Comparison of ENCODE assay signal across 8 mouse cellular contexts in the genomic region with DNA sequence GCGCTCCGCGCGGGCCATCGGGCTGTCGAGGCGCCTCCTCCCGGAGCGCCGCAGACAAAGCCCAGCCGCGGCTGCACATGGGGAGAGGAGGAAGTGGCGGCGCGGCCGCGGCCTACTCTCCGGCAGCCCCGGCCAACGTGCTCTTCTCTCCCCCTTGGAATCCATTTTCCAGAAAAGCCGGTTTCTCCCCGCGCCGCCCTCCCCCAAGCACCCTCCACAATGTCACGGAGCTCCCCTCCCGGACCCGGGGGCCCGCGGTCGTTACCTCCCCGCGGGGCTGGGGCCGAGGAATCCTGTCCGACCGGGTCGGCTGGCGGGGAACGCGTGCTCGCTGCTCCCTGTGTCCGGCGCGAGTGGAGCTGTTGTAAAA. TPM values are rescaled to one million over a fixed set of nuclear protein-coding genes. Genes with fewer than 3 reads are reported as not detected.
DNase-seq lines count a peak whose midpoint lies in the region; ATAC-seq and TF ChIP-seq lines count a peak whose summit lies in the region.

No protein-coding gene starts in this region.

- H3K4me3 ChIP-seq in forebrain, postnatal 0 days (ENCODE audit: low read depth, low read length) = peak overlapping the region; percentile 99
- H3K4me3 ChIP-seq in limb, embryonic 10.5 days = peak overlapping the region; percentile 90
- H3K4me3 ChIP-seq in midbrain, embryonic 13.5 days (replicated peaks) = peak overlapping the region; percentile 98
- peak overlapping the region; percentile 99 for H3K4me3 ChIP-seq in stomach, embryonic 15.5 days (replicated peaks)

- H3K4me2 ChIP-seq in forebrain, postnatal 0 days (ENCODE audit: low read depth) = peak overlapping the region; percentile 69
- peak overlapping the region; percentile 90 for H3K4me2 ChIP-seq in midbrain, embryonic 13.5 days (replicated peaks)
- peak overlapping the region; percentile 68 for H3K4me2 ChIP-seq in stomach, embryonic 15.5 days

- peak; percentile 67 to 92 for DNase-seq in adrenal gland, adult (ENCODE audit: inconsistent age in 2 of 2, low spot score in 1 of 2)
- no peak for DNase-seq in adrenal gland, adult 2 months
- DNase-seq in adipocyte (ENCODE audit: low spot score) = peak; percentile 52
- peak; percentile 77 for DNase-seq in forebrain, postnatal 0 days
- DNase-seq in limb, embryonic 10.5 days (ENCODE audit: low spot score) = peak; percentile 78

- H3K9ac ChIP-seq in forebrain, postnatal 0 days = peak overlapping the region; percentile 86
- peak overlapping the region; percentile 99 for H3K9ac ChIP-seq in midbrain, embryonic 13.5 days (replicated peaks)
- H3K9ac ChIP-seq in stomach, embryonic 15.5 days = peak overlapping the region; percentile 98

- H3K36me3 ChIP-seq in forebrain, postnatal 0 days (ENCODE audit: insufficient read depth) = 0 out of 2 replicates have a peak, but pooled peaks cover 6% of the 10 kb centered on the region
- peaks cover 36% of the 10 kb centered on the region for H3K36me3 ChIP-seq in limb, embryonic 10.5 days
- H3K36me3 ChIP-seq in midbrain, embryonic 13.5 days = peaks cover 9% of the 10 kb centered on the region
- no peaks in the 10 kb centered on the region for H3K36me3 ChIP-seq in stomach, embryonic 15.5 days

- no peak for TF ChIP-seq CTCF in forebrain, postnatal 0 days (IDR thresholded peaks at IDR 0.05; ENCODE audit: low read depth)

- H3K27ac ChIP-seq in forebrain, postnatal 0 days (ENCODE audit: low read depth, low read length) = peak overlapping the region; percentile 100
- H3K27ac ChIP-seq in limb, embryonic 10.5 days = peak overlapping the region; percentile 100
- peak overlapping the region; percentile 100 for H3K27ac ChIP-seq in midbrain, embryonic 13.5 days
- peak overlapping the region; percentile 98 for H3K27ac ChIP-seq in stomach, embryonic 15.5 days

- H3K4me1 ChIP-seq in forebrain, postnatal 0 days (ENCODE audit: insufficient read depth) = peaks cover 14% of the 10 kb centered on the region
- peaks cover 16% of the 10 kb centered on the region for H3K4me1 ChIP-seq in limb, embryonic 10.5 days
- H3K4me1 ChIP-seq in midbrain, embryonic 13.5 days (replicated peaks) = peaks cover 37% of the 10 kb centered on the region
- H3K4me1 ChIP-seq in stomach, embryonic 15.5 days = peaks cover 4% of the 10 kb centered on the region; the same call in 1 of the 2 replicates

- no peaks in the 10 kb centered on the region for H3K9me3 ChIP-seq in forebrain, postnatal 0 days (ENCODE audit: low read length)
- no peaks in the 10 kb centered on the region for H3K9me3 ChIP-seq in limb, embryonic 10.5 days (replicated peaks)
- no peaks in the 10 kb centered on the region for H3K9me3 ChIP-seq in midbrain, embryonic 13.5 days
- H3K9me3 ChIP-seq in stomach, embryonic 15.5 days = no peaks in the 10 kb centered on the region

- peak; percentile 10 for ATAC-seq in forebrain, postnatal 0 days
- ATAC-seq in inflammation-experienced regulatory T-cells, adult 6 months = peak; percentile 10
- no peak; the same call in 1 of the 2 replicates for ATAC-seq in midbrain, embryonic 13.5 days
- ATAC-seq in stomach, embryonic 15.5 days (ENCODE audit: insufficient read depth, low FRiP score, low read depth) = peak; percentile 1

- WGBS in forebrain, postnatal 0 days = 2% methylated on average over 15 of the region's 43 CpGs
- WGBS in limb, embryonic 10.5 days = under 1% methylated on average over 43 of the region's 43 CpGs
- 0% methylated on average over 16 of the region's 43 CpGs for WGBS in midbrain, embryonic 13.5 days
- WGBS in stomach, embryonic 15.5 days = 0% methylated on average over 42 of the region's 43 CpGs

- H3K27me3 ChIP-seq in forebrain, postnatal 0 days (ENCODE audit: insufficient read depth, low read length) = no peaks in the 10 kb centered on the region
- H3K27me3 ChIP-seq in limb, embryonic 10.5 days (ENCODE audit: low read depth, poor library complexity, severe bottlenecking) = no peaks in the 10 kb centered on the region
- H3K27me3 ChIP-seq in midbrain, embryonic 13.5 days = peaks cover 7% of the 10 kb centered on the region
- H3K27me3 ChIP-seq in stomach, embryonic 15.5 days (replicated peaks) = no peaks in the 10 kb centered on the region

RNA-seq across cellular contexts. Expression of a gene that starts 0.6 kb away (rescaled TPM):
- 10 to 100 TPM; 67.6 to 69.1 TPM for total RNA-seq in adrenal gland, adult 2 months (2021)
- polyA plus RNA-seq in adrenal gland, adult 2 months (2012; rRNA removed) = 3.1 and 4.5 TPM in 2 replicates
- total RNA-seq in forebrain, postnatal 0 days (2014; rRNA removed) = 138 and 149 TPM in 2 replicates
- 82.5 and 86.4 TPM in 2 replicates for polyA plus RNA-seq in forebrain, postnatal 0 days (2015; fragmentation: Nextera tagmentation; extraction: Ambion mirVana)
- polyA plus RNA-seq in inflammation-experienced regulatory T-cells, adult 6 months (2017; shearing (Covaris generic)) = 100 to 1,000 TPM; 101 to 143 (median 101) TPM
- 125 and 132 TPM in 2 replicates for polyA plus RNA-seq in limb, embryonic 10.5 days (2016; fragmentation: Nextera tagmentation; extraction: Ambion mirVana)
- polyA plus RNA-seq in midbrain, embryonic 13.5 days (2015; fragmentation: Nextera tagmentation; extraction: Ambion mirVana) = 95.9 and 102 TPM in 2 replicates
- polyA plus RNA-seq in stomach, embryonic 15.5 days (2015; fragmentation: Nextera tagmentation; extraction: Ambion mirVana) = 88.7 and 93.1 TPM in 2 replicates

RNA-seq across cellular contexts. Expression of a gene that starts 25.4 kb away (rescaled TPM):
- 1 to 10 TPM in 1 of 2 experiments, not detected in 1; 2.1 TPM for total RNA-seq in adrenal gland, adult 2 months (2021)
- polyA plus RNA-seq in adrenal gland, adult 2 months (2012; rRNA removed) = not detected in 2 replicates
- 0.38 and 2.2 TPM in 2 replicates for total RNA-seq in forebrain, postnatal 0 days (2014; rRNA removed)
- not detected in 2 replicates for polyA plus RNA-seq in forebrain, postnatal 0 days (2015; fragmentation: Nextera tagmentation; extraction: Ambion mirVana)
- polyA plus RNA-seq in inflammation-experienced regulatory T-cells, adult 6 months (2017; shearing (Covaris generic)) = under 1 TPM in 2 of 3 experiments, not detected in 1; 0.89 to 0.94 TPM
- 0.79 TPM in 1 of 2 replicates, not detected in the other for polyA plus RNA-seq in limb, embryonic 10.5 days (2016; fragmentation: Nextera tagmentation; extraction: Ambion mirVana)
- 0.62 and 1.5 TPM in 2 replicates for polyA plus RNA-seq in midbrain, embryonic 13.5 days (2015; fragmentation: Nextera tagmentation; extraction: Ambion mirVana)
- 0.37 and 0.65 TPM in 2 replicates for polyA plus RNA-seq in stomach, embryonic 15.5 days (2015; fragmentation: Nextera tagmentation; extraction: Ambion mirVana)

RNA-seq across cellular contexts. Expression of a gene that starts 43.0 kb away (rescaled TPM):
- 10 to 100 TPM; 49.1 to 57.3 TPM for total RNA-seq in adrenal gland, adult 2 months (2021)
- polyA plus RNA-seq in adrenal gland, adult 2 months (2012; rRNA removed) = 24.9 and 28.1 TPM in 2 replicates
- 30.2 and 31.3 TPM in 2 replicates for total RNA-seq in forebrain, postnatal 0 days (2014; rRNA removed)
- polyA plus RNA-seq in forebrain, postnatal 0 days (2015; fragmentation: Nextera tagmentation; extraction: Ambion mirVana) = 17.8 and 25.3 TPM in 2 replicates
- polyA plus RNA-seq in inflammation-experienced regulatory T-cells, adult 6 months (2017; shearing (Covaris generic)) = 10 to 100 TPM; 39.9 to 44.0 (median 43.0) TPM
- polyA plus RNA-seq in limb, embryonic 10.5 days (2016; fragmentation: Nextera tagmentation; extraction: Ambion mirVana) = 17.6 and 18.9 TPM in 2 replicates
- 26.5 TPM in 2 replicates for polyA plus RNA-seq in midbrain, embryonic 13.5 days (2015; fragmentation: Nextera tagmentation; extraction: Ambion mirVana)
- polyA plus RNA-seq in stomach, embryonic 15.5 days (2015; fragmentation: Nextera tagmentation; extraction: Ambion mirVana) = 29.4 and 34.2 TPM in 2 replicates

Comparison
In these comparisons a context has a peak if more than half of its experiments do, and no peak if none do; other contexts are left out.
1. RNA of a gene that starts 0.6 kb away (polyA plus RNA-seq): 125 to 132 TPM in limb, embryonic 10.5 days, 101 to 143 TPM in inflammation-experienced regulatory T-cells, adult 6 months, 95.9 to 102 TPM in midbrain, embryonic 13.5 days, 88.7 to 93.1 TPM in stomach, embryonic 15.5 days and 82.5 to 86.4 TPM in forebrain, postnatal 0 days; 3.1 to 4.5 TPM in adrenal gland, adult 2 months; every median in the first group is over 10 times any median in the second.
2. Peak in every context shown above with its lines, with median percentiles within 50 percentile points of each other: H3K27ac ChIP-seq, H3K4me2 ChIP-seq, H3K4me3 ChIP-seq and H3K9ac ChIP-seq.